Mouse (Mus musculus) frontal cortex, postnatal 25 days (tissue): ENCODE results near the gene Cyp4a12b.
"Not testable (repeated sequence)": the region's sequence is repeated elsewhere in the genome, so short reads cannot be mapped to it uniquely, and the experiment has no call there.

Experiments used
- DNase-seq, 2 experiments: peaks; one replicate each; pipeline ENCODE4 v3.0.0; 2022; ENCODE audit warnings: low spot score in 2 of 2

Cyp4a12b gene

DNA sequence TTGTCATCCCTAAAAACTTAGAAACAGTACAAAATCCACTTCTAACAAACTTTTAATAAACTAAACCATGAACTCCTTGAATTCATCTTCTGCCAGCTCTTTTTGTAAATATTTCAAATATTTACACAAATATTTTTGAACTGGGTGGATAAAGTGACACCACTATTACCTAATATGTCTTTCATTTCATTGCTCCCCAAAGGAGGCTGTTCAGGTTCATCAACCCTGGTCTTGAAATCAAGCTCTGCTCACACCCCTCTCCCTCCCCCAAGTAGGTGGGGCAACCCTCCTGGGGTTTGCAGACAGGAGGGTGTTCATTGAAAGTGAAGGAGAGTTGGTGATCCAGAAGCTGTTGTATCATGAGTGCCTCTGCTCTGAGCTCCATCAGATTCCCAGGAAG, at the start of gene Cyp4a12b:
Gene Cyp4a12b (plus strand): TSS at position 301 of the 400 bp plus-strand sequence.
- not testable (repeated sequence) for DNase-seq

GRCm38 (mm10) chr4:115365624-115366023, 45.8 kb upstream of the Cyp4a12b start:
- not testable (repeated sequence) for DNase-seq

- not testable (repeated sequence) for DNase-seq
Measured at GRCm38 (mm10) chr4:115368067-115368466, 43.4 kb upstream of the Cyp4a12b start.

DNA sequence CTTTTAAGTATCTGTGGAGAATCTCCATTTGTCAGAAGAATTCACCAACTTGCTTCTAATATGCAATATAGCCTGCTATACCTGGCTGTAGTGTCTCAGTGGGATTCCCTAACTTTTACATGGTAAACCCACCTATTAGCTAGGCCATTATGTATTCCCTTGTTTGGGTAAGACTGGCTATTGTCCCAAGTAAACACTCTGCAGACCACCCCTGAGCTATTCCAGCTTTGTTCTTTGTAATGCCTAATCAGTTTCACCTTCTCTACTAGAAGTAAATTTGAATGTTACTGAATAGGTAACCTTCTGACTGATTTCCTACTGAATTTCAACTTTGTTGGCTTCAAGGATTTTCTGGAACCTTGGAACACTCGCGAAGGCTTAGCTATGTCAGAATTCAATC, 15.2 kb upstream of the Cyp4a12b start:
- DNase-seq, result not testable (repeated sequence)

- DNase-seq, result not testable (repeated sequence)
Measured at GRCm38 (mm10) chr4:115396950-115397349, 14.5 kb upstream of the Cyp4a12b start.

DNA sequence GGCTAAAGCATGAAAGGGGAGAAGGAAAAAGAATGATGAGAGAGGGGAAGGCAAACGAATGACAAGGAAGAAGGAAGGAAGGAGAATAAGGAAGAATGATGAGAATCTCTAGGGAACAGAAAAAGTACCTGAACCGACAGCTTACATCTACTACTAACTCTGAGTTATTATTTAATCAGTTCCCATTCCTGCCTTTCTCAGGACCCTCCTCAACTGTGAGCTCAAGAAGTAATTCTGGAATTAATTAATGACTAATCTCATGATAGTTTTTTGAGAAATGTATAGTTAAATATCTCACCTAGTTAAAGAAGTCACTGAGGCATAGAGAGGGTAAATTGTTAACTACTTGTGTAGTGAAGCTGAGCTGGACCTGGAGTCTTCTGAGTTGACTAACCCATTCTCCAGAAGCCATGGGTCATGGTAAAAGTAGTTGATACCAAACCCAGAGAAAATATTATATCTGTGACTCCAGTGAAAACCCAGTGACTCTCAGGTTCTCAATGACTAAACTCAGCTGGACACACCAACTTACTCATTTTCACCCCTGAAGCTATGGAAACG, 39.2 kb downstream of the Cyp4a12b start:
- DNase-seq, result no peak

DNA sequence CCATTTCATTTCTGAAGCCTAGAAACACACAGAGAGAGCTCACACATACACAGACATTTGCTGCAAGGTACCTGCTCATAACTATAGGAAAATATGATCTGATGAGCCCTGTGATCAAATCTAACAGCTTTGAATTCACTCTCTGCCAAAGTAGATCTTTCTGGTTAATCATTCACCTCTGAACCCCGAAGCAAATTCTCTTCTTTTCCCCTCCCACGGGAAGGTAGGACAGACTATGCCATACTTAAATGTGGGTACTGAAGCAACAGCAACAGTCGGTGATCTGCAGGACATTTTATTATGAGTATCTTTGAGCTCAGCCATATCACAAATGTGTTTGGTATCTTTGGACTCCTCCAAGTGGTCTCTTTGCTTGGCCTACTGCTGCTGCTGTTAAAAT, 40.9 kb downstream of the Cyp4a12b start, which contains the start of gene Cyp4a30b:
Gene Cyp4a30b (plus strand): TSS at position 301 of the 400 bp plus-strand sequence.
- DNase-seq, result no peak

GRCm38 (mm10) chr4:115473585-115473984, 62.2 kb downstream of the Cyp4a12b start:
- DNase-seq, result not testable (repeated sequence)

DNA sequence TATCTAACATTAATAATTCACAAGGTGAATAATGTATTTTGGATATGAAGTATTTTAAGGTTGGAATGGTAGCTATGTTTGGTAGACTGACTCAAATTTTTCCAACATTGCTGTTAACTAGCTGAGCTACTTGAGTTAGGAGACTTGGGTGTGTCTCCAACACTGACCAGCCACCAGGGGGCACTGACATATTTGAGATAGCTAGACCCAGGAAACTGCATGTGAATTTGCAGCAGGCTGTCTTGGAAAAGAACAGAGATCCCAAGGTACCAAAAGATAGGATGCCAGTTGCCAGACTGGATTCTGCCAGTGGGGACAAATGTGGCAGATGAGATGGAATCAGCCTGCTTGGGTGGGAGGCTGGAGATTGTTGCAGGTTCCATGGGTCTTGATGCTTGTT, 64.6 kb downstream of the Cyp4a12b start:
- not testable (repeated sequence) for DNase-seq

GRCm38 (mm10) chr4:115481006-115481652, 69.7 kb downstream of the Cyp4a12b start:
- no peak for DNase-seq
